Mouse (Mus musculus): ENCODE results near the gene 1700061G19Rik. TPM values are rescaled to one million over a fixed set of nuclear protein-coding genes. Genes with fewer than 3 reads are reported as not detected.
"Not testable (repeated sequence)": the region's sequence is repeated elsewhere in the genome, so short reads cannot be mapped to it uniquely, and the experiment has no call there.

The 1700061G19Rik gene
- total RNA-seq, 1 experiment = 17.3 TPM

DNA sequence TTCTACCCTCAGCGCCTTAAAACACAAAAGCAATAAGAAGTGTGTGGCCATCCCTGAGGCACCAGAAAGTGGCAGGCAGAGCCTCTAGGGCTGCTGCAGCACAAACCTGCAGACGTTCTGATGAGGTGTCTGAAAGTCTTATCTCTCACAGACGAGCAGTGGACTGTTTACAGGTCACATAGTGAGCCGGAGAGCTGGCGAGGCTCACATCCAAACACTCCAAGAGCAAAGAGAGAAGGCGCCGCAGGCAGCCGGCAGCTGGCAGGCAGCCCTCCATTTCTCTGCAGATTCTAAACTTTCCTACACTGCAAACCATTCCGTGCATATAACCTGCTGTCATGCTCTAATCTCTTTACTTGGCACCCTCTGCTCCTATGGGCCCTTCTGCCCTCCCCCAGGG is 32.6 kb downstream of the 1700061G19Rik start:
- in situ Hi-C loops (cut with MboI; ENCODE audit: low sequenced_read_pairs in 2 of 2, unreplicated experiment in 2 of 2) = no loop called here
- DNase-seq (ENCODE audit: low read depth, low spot score) = no peak
- H3K9ac ChIP-seq (ENCODE audit: insufficient read depth, low read depth, low read length, poor library complexity, severe bottlenecking) = no peak overlapping the region
- no peak overlapping the region for H3K27ac ChIP-seq (ENCODE audit: insufficient read depth, low read depth, low read length, poor library complexity, severe bottlenecking)
- peaks cover 22% of the 10 kb centered on the region; the same call in 1 of the 2 replicates for H3K36me3 ChIP-seq (ENCODE audit: control insufficient read depth, insufficient read depth, low read length, poor library complexity, severe bottlenecking)
- TF ChIP-seq HCFC1 (IDR thresholded peaks at IDR 0.05; ENCODE audit: borderline replicate concordance, insufficient read depth, low read length) (no peak), CHD2 (IDR thresholded peaks at IDR 0.05; ENCODE audit: low read depth, low read length) (no peak), MAFK (IDR thresholded peaks at IDR 0.05; ENCODE audit: insufficient read depth, low read depth, low read length) (no peak), ZC3H11A (IDR thresholded peaks at IDR 0.05; ENCODE audit: borderline replicate concordance, low read depth, low read length) (no peak), ZNF384 (IDR thresholded peaks at IDR 0.05; ENCODE audit: low read depth, low read length) (no peak)
- H3K9me3 ChIP-seq (ENCODE audit: control insufficient read depth, insufficient read depth, low read depth, low read length) = no peaks in the 10 kb centered on the region
- no peak overlapping the region for H3K4me3 ChIP-seq (ENCODE audit: insufficient read depth in 1 of 2, low read depth in 1 of 2, low read length in 2 of 2, poor library complexity in 1 of 2, severe bottlenecking in 1 of 2)
- peaks cover 0 to 8% of the 10 kb centered on the region in 2 experiments; a peak in 1 of 4 replicates for H3K4me1 ChIP-seq (ENCODE audit: control insufficient read depth in 2 of 2, insufficient read depth in 2 of 2, low read length in 2 of 2, poor library complexity in 1 of 2)

GRCm38 (mm10) chr17:56909764-56910163 is 34.5 kb downstream of the 1700061G19Rik start:
- DNase-seq (ENCODE audit: low read depth, low spot score); H3K4me1 ChIP-seq (ENCODE audit: control insufficient read depth in 2 of 2, insufficient read depth in 2 of 2, low read length in 2 of 2, poor library complexity in 1 of 2); H3K9ac ChIP-seq (ENCODE audit: insufficient read depth, low read depth, low read length, poor library complexity, severe bottlenecking); in situ Hi-C loops (cut with MboI; ENCODE audit: low sequenced_read_pairs in 2 of 2, unreplicated experiment in 2 of 2); H3K9me3 ChIP-seq (ENCODE audit: control insufficient read depth, insufficient read depth, low read depth, low read length); H3K4me3 ChIP-seq (ENCODE audit: insufficient read depth in 1 of 2, low read depth in 1 of 2, low read length in 2 of 2, poor library complexity in 1 of 2, severe bottlenecking in 1 of 2); H3K27ac ChIP-seq (ENCODE audit: insufficient read depth, low read depth, low read length, poor library complexity, severe bottlenecking): not testable (repeated sequence)
- H3K36me3 ChIP-seq (ENCODE audit: control insufficient read depth, insufficient read depth, low read length, poor library complexity, severe bottlenecking) = peaks cover 10% of the 10 kb centered on the region; the same call in 1 of the 2 replicates

DNA sequence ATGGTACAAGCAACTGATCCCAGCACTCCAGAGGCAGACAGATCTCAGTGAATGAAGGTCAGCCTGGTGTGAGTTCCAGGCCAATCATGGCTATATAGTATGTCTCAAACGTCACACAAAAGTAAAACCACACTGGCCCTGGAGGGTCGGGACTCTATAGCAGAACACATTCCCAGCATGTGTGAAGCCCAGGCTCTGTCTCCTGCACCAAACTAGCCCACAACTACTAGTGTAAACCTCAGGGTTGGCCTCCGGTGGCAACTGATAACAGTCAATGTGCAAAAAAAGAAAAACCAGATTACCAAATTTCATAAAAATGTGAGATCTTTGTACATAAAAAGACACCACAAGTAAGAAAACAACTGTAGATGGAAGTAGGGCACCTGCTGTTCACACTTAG is 37.7 kb downstream of the 1700061G19Rik start:
- Histone ChIP-seq H3K9ac (ENCODE audit: insufficient read depth, low read depth, low read length, poor library complexity, severe bottlenecking) (no peak overlapping the region), H3K4me3 (ENCODE audit: insufficient read depth in 1 of 2, low read depth in 1 of 2, low read length in 2 of 2, poor library complexity in 1 of 2, severe bottlenecking in 1 of 2) (no peak overlapping the region), H3K4me1 (ENCODE audit: control insufficient read depth in 2 of 2, insufficient read depth in 2 of 2, low read length in 2 of 2, poor library complexity in 1 of 2) (0 out of 4 replicates have a peak, but pooled peaks cover 0 to 2% of the 10 kb centered on the region in 2 experiments), H3K9me3 (ENCODE audit: control insufficient read depth, insufficient read depth, low read depth, low read length) (no peaks in the 10 kb centered on the region), H3K36me3 (ENCODE audit: control insufficient read depth, insufficient read depth, low read length, poor library complexity, severe bottlenecking) (peaks cover 13% of the 10 kb centered on the region; the same call in 1 of the 2 replicates), H3K27ac (ENCODE audit: insufficient read depth, low read depth, low read length, poor library complexity, severe bottlenecking) (no peak overlapping the region)
- in situ Hi-C loops (cut with MboI; ENCODE audit: low sequenced_read_pairs in 2 of 2, unreplicated experiment in 2 of 2) = no loop called here
- TF ChIP-seq MAFK (IDR thresholded peaks at IDR 0.05; ENCODE audit: insufficient read depth, low read depth, low read length) (no peak), ZNF384 (IDR thresholded peaks at IDR 0.05; ENCODE audit: low read depth, low read length) (no peak)
- no peak for DNase-seq (ENCODE audit: low read depth, low spot score)

DNA sequence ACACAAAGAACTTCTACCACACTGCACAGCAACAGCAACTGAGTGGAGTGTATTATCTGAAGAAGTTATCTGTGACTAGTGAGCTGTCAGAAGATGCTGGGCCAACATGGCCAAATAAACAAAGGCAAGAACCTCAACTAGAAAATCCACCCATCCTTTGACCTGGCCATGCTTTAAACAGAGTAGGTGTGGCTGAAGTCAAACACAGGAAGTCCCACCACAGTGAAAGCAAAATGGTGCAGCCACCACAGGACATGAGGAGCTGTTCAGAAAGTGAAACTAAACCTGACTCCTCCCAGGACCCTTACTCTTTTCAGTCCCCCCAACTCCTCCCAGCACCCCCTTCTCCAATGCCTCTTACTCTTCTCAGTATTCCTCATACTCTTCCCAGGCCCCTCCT is 38.2 kb downstream of the 1700061G19Rik start:
- H3K27ac ChIP-seq (ENCODE audit: insufficient read depth, low read depth, low read length, poor library complexity, severe bottlenecking) = no peak overlapping the region
- H3K36me3 ChIP-seq (ENCODE audit: control insufficient read depth, insufficient read depth, low read length, poor library complexity, severe bottlenecking) = peaks cover 13% of the 10 kb centered on the region; the same call in 1 of the 2 replicates
- in situ Hi-C loops (cut with MboI; ENCODE audit: low sequenced_read_pairs in 2 of 2, unreplicated experiment in 2 of 2) = no loop called here

GRCm38 (mm10) chr17:56917166-56917565 is 41.9 kb downstream of the 1700061G19Rik start:
- Histone ChIP-seq H3K4me3 (ENCODE audit: insufficient read depth in 1 of 2, low read depth in 1 of 2, low read length in 2 of 2, poor library complexity in 1 of 2, severe bottlenecking in 1 of 2) (no peak overlapping the region), H3K4me1 (ENCODE audit: control insufficient read depth in 2 of 2, insufficient read depth in 2 of 2, low read length in 2 of 2, poor library complexity in 1 of 2) (no peaks in the 10 kb centered on the region), H3K9ac (ENCODE audit: insufficient read depth, low read depth, low read length, poor library complexity, severe bottlenecking) (no peak overlapping the region), H3K9me3 (ENCODE audit: control insufficient read depth, insufficient read depth, low read depth, low read length) (no peaks in the 10 kb centered on the region), H3K36me3 (ENCODE audit: control insufficient read depth, insufficient read depth, low read length, poor library complexity, severe bottlenecking) (peaks cover 34% of the 10 kb centered on the region; the same call in 1 of the 2 replicates), H3K27ac (ENCODE audit: insufficient read depth, low read depth, low read length, poor library complexity, severe bottlenecking) (no peak overlapping the region)
- TF ChIP-seq MAFK (IDR thresholded peaks at IDR 0.05; ENCODE audit: insufficient read depth, low read depth, low read length) = no peak
- TF ChIP-seq CHD2 (IDR thresholded peaks at IDR 0.05; ENCODE audit: low read depth, low read length) = no peak
- TF ChIP-seq HCFC1 (IDR thresholded peaks at IDR 0.05; ENCODE audit: borderline replicate concordance, insufficient read depth, low read length) = no peak
- DNase-seq (ENCODE audit: low read depth, low spot score) = no peak
- in situ Hi-C loops (cut with MboI; ENCODE audit: low sequenced_read_pairs in 2 of 2, unreplicated experiment in 2 of 2) = no loop called here

More for the DNA sequence above, 38.2 kb downstream of the 1700061G19Rik start:
- Histone ChIP-seq H3K4me1 (ENCODE audit: control insufficient read depth in 2 of 2, insufficient read depth in 2 of 2, low read length in 2 of 2, poor library complexity in 1 of 2) (0 out of 4 replicates have a peak, but pooled peaks cover 0 to 2% of the 10 kb centered on the region in 2 experiments), H3K9me3 (ENCODE audit: control insufficient read depth, insufficient read depth, low read depth, low read length) (no peaks in the 10 kb centered on the region), H3K4me3 (ENCODE audit: insufficient read depth in 1 of 2, low read depth in 1 of 2, low read length in 2 of 2, poor library complexity in 1 of 2, severe bottlenecking in 1 of 2) (no peak overlapping the region), H3K9ac (ENCODE audit: insufficient read depth, low read depth, low read length, poor library complexity, severe bottlenecking) (no peak overlapping the region)
- no peak for TF ChIP-seq ZNF384 (IDR thresholded peaks at IDR 0.05; ENCODE audit: low read depth, low read length)
- TF ChIP-seq CHD2 (IDR thresholded peaks at IDR 0.05; ENCODE audit: low read depth, low read length) = no peak
- no peak for TF ChIP-seq HCFC1 (IDR thresholded peaks at IDR 0.05; ENCODE audit: borderline replicate concordance, insufficient read depth, low read length)
- TF ChIP-seq MAFK (IDR thresholded peaks at IDR 0.05; ENCODE audit: insufficient read depth, low read depth, low read length) = no peak
- no peak for TF ChIP-seq ZC3H11A (IDR thresholded peaks at IDR 0.05; ENCODE audit: borderline replicate concordance, low read depth, low read length)
- DNase-seq (ENCODE audit: low read depth, low spot score) = no peak
